Mouse (Mus musculus): Measurements from ENCODE around the gene Ifnk. TPM values are rescaled to one million over a fixed set of nuclear protein-coding genes. Genes with fewer than 3 reads are reported as not detected.
A peak's percentile ranks its signal among the peaks of the same experiment; 100 is the strongest.

Ifnk gene
- polyA plus RNA-seq, 1 experiment from 2014 or later, result 0.43 TPM

DNA sequence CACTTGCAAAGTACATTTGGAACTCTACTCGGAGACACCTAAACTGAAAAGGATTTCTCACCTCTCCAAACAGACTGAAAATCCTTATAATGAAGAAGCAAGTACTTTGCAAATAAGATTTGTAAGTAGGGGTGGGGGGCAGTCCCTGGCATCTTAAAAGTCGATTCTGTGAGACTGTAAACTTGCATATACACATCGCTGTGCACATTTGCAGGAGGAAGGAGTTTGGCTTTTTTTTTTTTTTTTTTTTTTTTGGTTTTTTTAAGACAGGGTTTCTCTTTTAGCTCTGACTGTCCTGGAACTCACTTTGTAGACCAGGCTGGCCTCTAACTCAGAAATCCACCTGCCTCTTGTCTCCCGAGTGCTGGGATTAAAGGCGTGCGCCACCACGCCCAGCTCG lies 31.3 kb upstream of the Ifnk start:
- Histone ChIP-seq H3K9me3 (ENCODE audit: control insufficient read depth, low read length) (no peaks in the 10 kb centered on the region), H3K36me3 (ENCODE audit: control insufficient read depth, insufficient read depth, low read length) (no peaks in the 10 kb centered on the region), H3K9ac (ENCODE audit: low read depth, low read length) (no peak overlapping the region), H3K4me3 (ENCODE audit: low read depth, low read length) (no peak overlapping the region), H3K27me3 (ENCODE audit: control insufficient read depth, insufficient read depth, low read length) (no peaks in the 10 kb centered on the region), H3K27ac (ENCODE audit: low read depth, low read length) (no peak overlapping the region), H3K4me2 (replicated peaks; ENCODE audit: low read depth, low read length) (no peak overlapping the region), H3K4me1 (replicated peaks; ENCODE audit: control insufficient read depth, insufficient read depth, low read length) (no peaks in the 10 kb centered on the region)
- DNase-seq (ENCODE audit: low spot score), result no peak
- no peak for ATAC-seq (ENCODE audit: low FRiP score)
- WGBS, result 87% methylated on average over 8 of the region's 8 CpGs

DNA sequence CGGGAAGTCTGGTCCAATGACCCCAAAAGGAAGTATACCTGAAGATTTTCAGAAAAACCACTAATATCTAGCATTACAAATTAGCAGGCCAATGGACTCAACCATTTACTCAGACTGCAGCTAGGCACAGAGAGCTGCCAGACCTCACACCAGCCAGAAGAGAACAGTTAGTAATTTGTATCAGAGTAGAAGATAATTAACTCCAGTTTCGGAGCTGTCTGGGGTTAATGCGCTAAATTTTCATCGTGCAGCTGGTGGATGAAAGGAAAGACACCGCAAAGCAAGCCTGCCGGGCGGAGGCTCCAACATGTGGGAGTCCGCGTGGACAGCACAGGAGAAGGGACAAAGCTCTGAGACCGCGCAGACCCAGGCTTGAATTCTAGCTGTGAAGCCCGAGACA lies 30.8 kb upstream of the Ifnk start:
- Histone ChIP-seq H3K4me1 (replicated peaks; ENCODE audit: control insufficient read depth, insufficient read depth, low read length) (no peaks in the 10 kb centered on the region), H3K4me3 (ENCODE audit: low read depth, low read length) (no peak overlapping the region), H3K27ac (ENCODE audit: low read depth, low read length) (no peak overlapping the region), H3K27me3 (ENCODE audit: control insufficient read depth, insufficient read depth, low read length) (no peaks in the 10 kb centered on the region), H3K36me3 (ENCODE audit: control insufficient read depth, insufficient read depth, low read length) (no peaks in the 10 kb centered on the region), H3K9me3 (ENCODE audit: control insufficient read depth, low read length) (no peaks in the 10 kb centered on the region), H3K4me2 (replicated peaks; ENCODE audit: low read depth, low read length) (no peak overlapping the region), H3K9ac (ENCODE audit: low read depth, low read length) (no peak overlapping the region)
- WGBS, result 43% methylated on average over 12 of the region's 12 CpGs
- ATAC-seq (ENCODE audit: low FRiP score), result no peak
- DNase-seq (ENCODE audit: low spot score), result peak; percentile 31

DNA sequence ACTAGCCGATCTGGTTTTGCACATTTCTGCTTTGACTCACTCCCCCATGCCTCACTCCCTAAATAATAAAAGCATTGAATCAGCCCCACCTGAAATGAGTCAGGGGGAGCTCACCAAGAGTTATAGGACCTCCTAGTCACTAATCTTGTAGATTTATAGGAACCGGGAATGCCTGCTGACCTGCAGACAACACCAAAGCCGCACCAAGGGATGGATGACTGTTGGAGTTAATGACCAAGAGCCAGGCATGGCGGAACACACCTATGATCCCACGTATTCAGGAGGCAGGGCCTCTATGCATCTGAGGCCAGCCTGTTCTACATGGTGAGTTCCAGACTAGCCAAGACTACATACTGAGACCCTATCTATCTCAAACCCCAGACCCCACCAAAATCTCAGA lies 28.8 kb upstream of the Ifnk start:
- Histone ChIP-seq H3K4me3 (ENCODE audit: low read depth, low read length) (no peak overlapping the region), H3K36me3 (ENCODE audit: control insufficient read depth, insufficient read depth, low read length) (no peaks in the 10 kb centered on the region), H3K9ac (ENCODE audit: low read depth, low read length) (no peak overlapping the region), H3K4me1 (replicated peaks; ENCODE audit: control insufficient read depth, insufficient read depth, low read length) (no peaks in the 10 kb centered on the region; the same call in 1 of the 2 replicates), H3K27me3 (ENCODE audit: control insufficient read depth, insufficient read depth, low read length) (no peaks in the 10 kb centered on the region), H3K27ac (ENCODE audit: low read depth, low read length) (no peak overlapping the region), H3K9me3 (ENCODE audit: control insufficient read depth, low read length) (no peaks in the 10 kb centered on the region), H3K4me2 (replicated peaks; ENCODE audit: low read depth, low read length) (no peak overlapping the region)
- 75% methylated on average over 5 of the region's 5 CpGs for WGBS
- ATAC-seq (ENCODE audit: low FRiP score) (no peak), DNase-seq (ENCODE audit: low spot score) (no peak)

DNA sequence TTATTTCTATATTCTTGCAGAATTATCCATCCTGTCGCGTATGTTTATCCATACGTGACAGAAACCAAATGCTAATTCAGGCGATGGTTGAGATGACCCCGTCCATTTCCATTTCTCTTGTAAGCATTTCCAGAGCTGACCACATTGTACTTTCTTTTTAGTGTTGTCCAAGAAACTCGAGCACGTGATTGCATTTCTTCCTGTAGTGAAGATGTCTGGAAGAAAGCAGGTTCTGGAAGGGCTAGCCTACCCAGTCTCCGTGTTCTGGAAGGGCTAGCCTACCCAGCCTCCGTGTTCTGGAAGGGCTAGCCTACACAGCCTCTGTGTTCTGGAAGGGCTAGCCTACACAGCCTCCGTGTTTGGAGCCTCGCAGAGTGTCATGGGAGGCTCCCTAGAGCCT lies 27.8 kb upstream of the Ifnk start:
- no peaks in the 10 kb centered on the region; the same call in 1 of the 2 replicates for H3K4me1 ChIP-seq (replicated peaks; ENCODE audit: control insufficient read depth, insufficient read depth, low read length)
- DNase-seq (ENCODE audit: low spot score), result no peak
- H3K36me3 ChIP-seq (ENCODE audit: control insufficient read depth, insufficient read depth, low read length), result no peaks in the 10 kb centered on the region
- 79% methylated on average over 11 of the region's 11 CpGs for WGBS
- H3K9ac ChIP-seq (ENCODE audit: low read depth, low read length), result no peak overlapping the region
- H3K4me2 ChIP-seq (replicated peaks; ENCODE audit: low read depth, low read length), result no peak overlapping the region
- no peak for ATAC-seq (ENCODE audit: low FRiP score)
- no peak overlapping the region for H3K27ac ChIP-seq (ENCODE audit: low read depth, low read length)
- H3K4me3 ChIP-seq (ENCODE audit: low read depth, low read length), result no peak overlapping the region
- H3K27me3 ChIP-seq (ENCODE audit: control insufficient read depth, insufficient read depth, low read length), result no peaks in the 10 kb centered on the region
- H3K9me3 ChIP-seq (ENCODE audit: control insufficient read depth, low read length), result no peaks in the 10 kb centered on the region

DNA sequence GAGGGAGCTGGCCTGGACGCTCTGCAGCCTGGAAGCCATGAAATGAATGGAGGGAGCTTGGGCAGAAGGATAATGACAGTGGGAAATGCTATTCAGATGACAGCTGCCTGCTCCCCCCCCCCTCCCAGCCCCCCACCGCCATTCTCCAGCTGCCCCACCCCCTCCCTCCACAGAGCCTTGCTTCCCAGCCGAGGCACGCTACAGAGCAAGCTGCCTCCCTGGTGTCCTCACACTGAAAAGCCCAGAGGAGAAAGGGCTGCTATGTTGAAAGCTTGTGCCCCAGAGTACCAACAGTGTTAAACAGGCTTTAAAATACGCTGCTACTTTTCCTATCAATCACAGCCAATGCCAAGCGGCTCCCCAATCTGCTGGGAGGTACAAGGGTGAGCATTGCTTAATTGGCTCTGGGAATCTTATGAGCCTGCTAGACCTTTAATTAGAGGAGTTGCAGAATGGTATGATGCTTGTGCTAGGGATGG lies 26.5 kb upstream of the Ifnk start:
- H3K4me3 ChIP-seq (ENCODE audit: low read depth, low read length), result no peak overlapping the region
- WGBS, result under 1% methylated on average over 5 of the region's 6 CpGs

DNA sequence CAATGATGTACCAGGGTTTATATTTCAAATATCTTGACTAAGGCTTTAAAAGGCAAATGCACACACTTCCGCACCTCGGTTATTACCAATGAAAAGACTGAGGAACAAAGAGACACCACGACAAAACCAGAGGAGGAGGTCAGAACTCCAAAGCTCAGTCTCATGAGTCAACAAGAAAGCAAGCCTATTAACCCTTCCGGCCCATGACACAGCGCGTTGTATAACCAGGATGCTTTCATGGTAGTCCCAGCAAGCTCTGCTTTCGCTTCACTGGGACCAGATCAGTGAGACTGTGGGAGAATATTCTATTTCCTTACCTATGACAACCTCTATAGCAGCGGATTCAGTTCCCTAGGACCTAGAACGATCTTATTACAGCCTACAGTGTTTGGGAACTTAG lies 25.1 kb upstream of the Ifnk start:
- Histone ChIP-seq H3K27ac (ENCODE audit: low read depth, low read length) (no peak overlapping the region), H3K4me2 (replicated peaks; ENCODE audit: low read depth, low read length) (no peak overlapping the region), H3K4me1 (replicated peaks; ENCODE audit: control insufficient read depth, insufficient read depth, low read length) (no peaks in the 10 kb centered on the region; the same call in 1 of the 2 replicates), H3K9ac (ENCODE audit: low read depth, low read length) (no peak overlapping the region), H3K4me3 (ENCODE audit: low read depth, low read length) (no peak overlapping the region), H3K36me3 (ENCODE audit: control insufficient read depth, insufficient read depth, low read length) (no peaks in the 10 kb centered on the region), H3K9me3 (ENCODE audit: control insufficient read depth, low read length) (no peaks in the 10 kb centered on the region), H3K27me3 (ENCODE audit: control insufficient read depth, insufficient read depth, low read length) (no peaks in the 10 kb centered on the region)
- DNase-seq (ENCODE audit: low spot score) (peak; percentile 52), ATAC-seq (ENCODE audit: low FRiP score) (no peak)
- WGBS, result 59% methylated on average over 9 of the region's 9 CpGs

More for the DNA sequence above, 26.5 kb upstream of the Ifnk start:
- peak; percentile 90 for ATAC-seq (ENCODE audit: low FRiP score)
- DNase-seq (ENCODE audit: low spot score), result peak; percentile 64
- H3K4me1 ChIP-seq (replicated peaks; ENCODE audit: control insufficient read depth, insufficient read depth, low read length), result no peaks in the 10 kb centered on the region; the same call in 1 of the 2 replicates
- H3K27ac ChIP-seq (ENCODE audit: low read depth, low read length), result peak overlapping the region; percentile 54
- no peak overlapping the region for H3K4me2 ChIP-seq (replicated peaks; ENCODE audit: low read depth, low read length)
- H3K9ac ChIP-seq (ENCODE audit: low read depth, low read length), result no peak overlapping the region
- H3K9me3 ChIP-seq (ENCODE audit: control insufficient read depth, low read length), result no peaks in the 10 kb centered on the region
- H3K27me3 ChIP-seq (ENCODE audit: control insufficient read depth, insufficient read depth, low read length), result no peaks in the 10 kb centered on the region
- no peaks in the 10 kb centered on the region for H3K36me3 ChIP-seq (ENCODE audit: control insufficient read depth, insufficient read depth, low read length)

DNA sequence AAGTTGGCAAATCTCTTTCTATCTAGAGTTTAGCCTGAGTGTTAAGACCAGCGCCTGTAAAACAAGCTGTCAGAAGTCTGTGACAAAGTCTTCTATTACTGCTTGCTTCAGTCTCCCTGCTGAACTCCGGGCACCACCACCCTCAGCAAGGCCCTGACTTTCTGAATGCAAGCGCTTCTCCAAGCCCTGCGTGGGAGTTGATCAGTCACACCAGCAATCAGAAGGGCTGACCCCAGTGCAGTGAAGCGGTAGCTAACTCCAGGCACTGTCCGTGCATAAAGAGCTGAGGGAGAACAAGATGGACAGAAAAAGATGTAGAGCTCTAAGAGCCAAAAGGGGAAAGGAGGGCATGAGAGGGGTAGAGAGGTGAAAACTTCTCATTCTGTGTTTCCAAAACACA lies 24.1 kb upstream of the Ifnk start:
- no peak overlapping the region for H3K27ac ChIP-seq (ENCODE audit: low read depth, low read length)
- 37% methylated on average over 6 of the region's 6 CpGs for WGBS
- no peak for DNase-seq (ENCODE audit: low spot score)
- H3K4me1 ChIP-seq (replicated peaks; ENCODE audit: control insufficient read depth, insufficient read depth, low read length), result no peaks in the 10 kb centered on the region; the same call in 1 of the 2 replicates
- no peak overlapping the region for H3K9ac ChIP-seq (ENCODE audit: low read depth, low read length)
- H3K27me3 ChIP-seq (ENCODE audit: control insufficient read depth, insufficient read depth, low read length), result no peaks in the 10 kb centered on the region
- no peaks in the 10 kb centered on the region for H3K9me3 ChIP-seq (ENCODE audit: control insufficient read depth, low read length)
- H3K4me3 ChIP-seq (ENCODE audit: low read depth, low read length), result no peak overlapping the region
- no peaks in the 10 kb centered on the region for H3K36me3 ChIP-seq (ENCODE audit: control insufficient read depth, insufficient read depth, low read length)
- no peak overlapping the region for H3K4me2 ChIP-seq (replicated peaks; ENCODE audit: low read depth, low read length)
- ATAC-seq (ENCODE audit: low FRiP score), result no peak

DNA sequence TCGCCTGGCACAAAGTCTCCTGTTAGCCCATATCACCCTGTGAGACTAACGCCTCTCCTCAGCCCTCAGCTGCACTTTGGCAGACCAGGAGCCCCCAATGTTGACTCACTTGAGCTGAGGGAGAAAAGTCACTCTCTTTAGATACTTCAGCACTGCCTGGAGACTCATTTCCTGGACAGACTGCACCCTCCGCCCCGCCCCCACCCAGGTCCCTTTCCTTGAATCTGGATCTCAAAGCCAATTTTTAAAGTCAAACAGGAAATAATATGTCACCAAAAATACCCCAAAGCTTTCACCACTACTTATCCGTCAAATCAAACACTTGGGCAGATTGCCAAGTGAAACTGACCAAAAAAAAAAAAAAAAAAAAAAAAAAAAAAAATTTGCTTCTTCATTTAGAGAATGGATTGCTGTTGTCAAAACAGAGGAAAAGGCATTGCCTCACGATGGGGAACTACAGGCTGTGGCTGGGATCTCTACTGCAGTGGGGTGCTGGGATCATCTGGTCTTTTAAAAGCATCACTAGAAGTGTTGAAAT lies 21.4 kb upstream of the Ifnk start:
- WGBS, result 66% methylated on average over 6 of the region's 6 CpGs
- Histone ChIP-seq H3K27ac (ENCODE audit: low read depth, low read length) (no peak overlapping the region), H3K9me3 (ENCODE audit: control insufficient read depth, low read length) (no peaks in the 10 kb centered on the region), H3K27me3 (ENCODE audit: control insufficient read depth, insufficient read depth, low read length) (no peaks in the 10 kb centered on the region), H3K36me3 (ENCODE audit: control insufficient read depth, insufficient read depth, low read length) (no peaks in the 10 kb centered on the region), H3K9ac (ENCODE audit: low read depth, low read length) (no peak overlapping the region), H3K4me1 (replicated peaks; ENCODE audit: control insufficient read depth, insufficient read depth, low read length) (no peaks in the 10 kb centered on the region; the same call in 1 of the 2 replicates), H3K4me3 (ENCODE audit: low read depth, low read length) (no peak overlapping the region), H3K4me2 (replicated peaks; ENCODE audit: low read depth, low read length) (no peak overlapping the region)
- ATAC-seq (ENCODE audit: low FRiP score) (no peak), DNase-seq (ENCODE audit: low spot score) (no peak)

DNA sequence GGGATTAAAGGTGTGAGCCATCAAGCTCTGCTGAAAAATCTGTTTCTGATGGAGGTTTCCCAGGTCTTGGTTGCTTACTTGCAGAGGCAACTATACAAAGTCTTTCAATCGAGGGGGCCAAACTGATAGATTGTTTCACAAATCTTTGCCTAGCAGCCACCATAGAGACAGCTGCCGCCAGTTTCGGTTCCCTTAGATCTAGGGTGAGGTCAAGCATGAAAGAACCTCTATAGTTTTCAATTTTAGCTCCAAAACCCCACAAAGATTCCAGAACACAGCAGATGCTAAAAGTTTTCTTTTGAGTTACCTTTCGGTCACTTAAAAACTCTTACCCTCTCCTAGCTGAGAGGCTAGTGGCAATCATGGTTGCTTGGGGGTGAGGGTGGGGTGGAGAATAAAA lies 20.3 kb upstream of the Ifnk start:
- Histone ChIP-seq H3K9me3 (ENCODE audit: control insufficient read depth, low read length) (no peaks in the 10 kb centered on the region), H3K27ac (ENCODE audit: low read depth, low read length) (no peak overlapping the region), H3K4me1 (replicated peaks; ENCODE audit: control insufficient read depth, insufficient read depth, low read length) (no peaks in the 10 kb centered on the region; the same call in 1 of the 2 replicates), H3K36me3 (ENCODE audit: control insufficient read depth, insufficient read depth, low read length) (no peaks in the 10 kb centered on the region), H3K9ac (ENCODE audit: low read depth, low read length) (no peak overlapping the region), H3K4me3 (ENCODE audit: low read depth, low read length) (no peak overlapping the region), H3K4me2 (replicated peaks; ENCODE audit: low read depth, low read length) (no peak overlapping the region), H3K27me3 (ENCODE audit: control insufficient read depth, insufficient read depth, low read length) (no peaks in the 10 kb centered on the region)
- DNase-seq (ENCODE audit: low spot score), result no peak
- WGBS, result 77% methylated on average over 4 of the region's 4 CpGs
- ATAC-seq (ENCODE audit: low FRiP score), result no peak

All from hindbrain, embryonic 11.5 days (tissue).